Mouse (Mus musculus) kidney, postnatal 0 days (tissue): ENCODE measurements around the gene Ano8. TPM values are rescaled to one million over a fixed set of nuclear protein-coding genes. Genes with fewer than 3 reads are reported as not detected.

Experiments
- ATAC-seq: fragments of 200-750 bp; cut with Nextera tagmentation; replicated peaks from 2 replicates; pipeline ENCODE4 v1.8.0; 2017; ENCODE audit warnings: low read depth, moderate number of reproducible peaks, moderate TSS enrichment, moderate library complexity; ENCODE audit not compliant: low FRiP score
- DNase-seq: peaks from one replicate; pipeline ENCODE4 v3.0.0-alpha.2; 2016; ENCODE audit warnings: low spot score
- H3K27ac ChIP-seq: fragments of 300-500 bp; sonication (generic); 2 replicates; pipeline ENCODE4 v1.5.1; 2014; ENCODE audit warnings: mild to moderate bottlenecking
- H3K27me3 ChIP-seq: fragments of 300-500 bp; sonication (generic); 2 replicates; pipeline ENCODE4 v1.6.1; 2014; ENCODE audit warnings: low read length, mixed read lengths; ENCODE audit not compliant: insufficient read depth
- H3K36me3 ChIP-seq: fragments of 300-500 bp; sonication (generic); 2 replicates; pipeline ENCODE4 v1.6.1; 2014; ENCODE audit warnings: low read length, mixed read lengths; ENCODE audit not compliant: insufficient read depth
- H3K4me1 ChIP-seq: fragments of 300-500 bp; sonication (generic); replicated peaks from 2 replicates; pipeline ENCODE4 v1.6.1; 2014; ENCODE audit warnings: antibody characterized with exemption, low read length, mixed read lengths; ENCODE audit not compliant: insufficient read depth
- H3K4me2 ChIP-seq: fragments of 300-500 bp; sonication (generic); 2 replicates; pipeline ENCODE4 v1.6.1; 2014; ENCODE audit warnings: mild to moderate bottlenecking, low read length, moderate library complexity, mixed read lengths
- H3K4me3 ChIP-seq: fragments of 300-500 bp; sonication (generic); replicated peaks from 2 replicates; pipeline ENCODE4 v1.5.1; 2014; ENCODE audit warnings: low read depth, low read length
- H3K9ac ChIP-seq: fragments of 300-500 bp; sonication (generic); 2 replicates; pipeline ENCODE4 v1.6.1; 2014; ENCODE audit warnings: low read depth, low read length
- H3K9me3 ChIP-seq: fragments of 300-500 bp; sonication (generic); replicated peaks from 2 replicates; pipeline ENCODE4 v1.6.1; 2016; ENCODE audit warnings: low read length, inconsistent platforms, mixed read lengths
- CTCF ChIP-seq: IDR thresholded peaks from 2 replicates; pipeline ENCODE4 v1.5.1; 2016; ENCODE audit warnings: antibody characterized with exemption, low read depth, mild to moderate bottlenecking, moderate library complexity
- WGBS: fragments of 180-500 bp; shearing (Covaris S2); extraction: QIAGEN DNeasy Blood & Tissue Kit; methylation state at CpG from one replicate; pipeline ENCODE4 v1.1.7; 2014; 5-methylcytosine and 5-hydroxymethylcytosine counted together
- polyA plus RNA-seq: library from polyadenylated mRNA; unstranded; fragments of >200 nt; fragmentation: Nextera tagmentation; extraction: Ambion mirVana; gene quantifications from 2 replicates; pipeline ENCODE4 v1.2.1, GENCODE M21; 2015

Gene Ano8
- polyA plus RNA-seq, 1 experiment from 2014 or later: 1.4 TPM

GRCm38 (mm10) chr8:71478943-71479342 is 6.8 kb downstream of the Ano8 start:
- no peaks in the 10 kb centered on the region for H3K9me3 ChIP-seq
- no peak for TF ChIP-seq CTCF
- ATAC-seq (no peak), DNase-seq (no peak)
- no peak overlapping the region for H3K4me2 ChIP-seq
- no peaks in the 10 kb centered on the region for H3K27me3 ChIP-seq
- H3K9ac ChIP-seq: no peak overlapping the region
- 0 out of 2 replicates have a peak, but pooled peaks cover 8% of the 10 kb centered on the region for H3K36me3 ChIP-seq
- H3K27ac ChIP-seq: no peak overlapping the region
- WGBS: 97% methylated on average over 11 of the region's 11 CpGs
- H3K4me1 ChIP-seq: no peaks in the 10 kb centered on the region; the same call in 1 of the 2 replicates
- H3K4me3 ChIP-seq: no peak overlapping the region

- H3K9me3 ChIP-seq: no peaks in the 10 kb centered on the region
- DNase-seq: peak; percentile 44
- no peaks in the 10 kb centered on the region for H3K27me3 ChIP-seq
- no peak overlapping the region; the same call in 1 of the 2 replicates for H3K9ac ChIP-seq
- 56% methylated on average over 14 of the region's 14 CpGs for WGBS
- H3K4me2 ChIP-seq: peak overlapping the region; percentile 90
- peak; percentile 60 for TF ChIP-seq CTCF
- no peak for ATAC-seq
- no peak overlapping the region for H3K4me3 ChIP-seq
- H3K4me1 ChIP-seq: no peaks in the 10 kb centered on the region; the same call in 1 of the 2 replicates
- no peak overlapping the region for H3K27ac ChIP-seq
- H3K36me3 ChIP-seq: peaks cover 17% of the 10 kb centered on the region
Measured at GRCm38 (mm10) chr8:71477196-71477845, 8.4 kb downstream of the Ano8 start.

DNA sequence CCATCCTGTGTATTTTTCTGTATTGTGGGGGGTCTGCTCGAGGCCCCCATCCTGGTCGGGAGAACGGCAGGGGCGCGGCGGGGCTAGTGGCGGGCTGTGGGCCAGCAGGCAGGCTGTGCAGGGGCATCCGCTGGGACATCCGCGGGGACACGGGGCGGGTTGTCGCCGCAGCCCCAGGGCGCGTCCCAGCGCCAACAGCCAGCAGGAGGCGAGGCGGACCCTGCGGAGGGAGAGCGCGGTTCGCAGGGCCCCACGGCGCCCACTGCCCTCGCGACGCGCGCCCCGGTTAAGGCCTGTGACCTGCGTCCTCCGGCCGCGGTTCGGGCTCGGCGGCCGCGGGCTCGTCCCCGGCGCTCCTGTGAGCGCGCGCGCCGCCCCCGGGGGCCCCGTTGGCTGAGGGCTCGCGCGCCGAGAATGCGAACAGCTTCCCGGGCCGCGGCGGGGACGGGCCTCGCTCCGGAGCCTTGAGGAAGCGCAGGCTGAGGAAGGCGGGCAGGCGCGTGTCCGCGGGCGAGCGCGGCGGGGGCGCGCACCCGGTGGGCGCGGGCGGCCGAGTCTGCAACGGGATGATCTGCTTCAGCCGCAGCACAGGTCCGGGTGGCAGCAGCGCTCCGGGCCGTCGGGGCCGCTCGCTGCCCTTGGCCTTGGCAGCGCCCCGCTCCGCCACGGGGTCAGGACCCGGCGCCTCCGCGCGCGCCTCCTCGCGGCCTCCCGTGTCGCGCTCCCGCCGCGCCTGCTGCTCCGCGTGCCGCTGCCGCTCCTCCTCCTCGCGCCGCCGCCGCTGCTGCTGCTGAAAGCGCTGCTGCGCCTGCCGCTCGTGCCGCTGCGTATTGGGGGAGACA is 9.4 kb downstream of the Ano8 start:
- no peaks in the 10 kb centered on the region for H3K27me3 ChIP-seq
- peak overlapping the region; percentile 79 for H3K27ac ChIP-seq
- H3K4me2 ChIP-seq: peak overlapping the region; percentile 90
- under 1% methylated on average over 76 of the region's 121 CpGs for WGBS
- peak overlapping the region; percentile 63 for H3K4me3 ChIP-seq
- H3K36me3 ChIP-seq: peaks cover 18% of the 10 kb centered on the region
- no peaks in the 10 kb centered on the region; the same call in 1 of the 2 replicates for H3K4me1 ChIP-seq
- DNase-seq (peak; percentile 80), ATAC-seq (peak; percentile 50)
- H3K9ac ChIP-seq: peak overlapping the region; percentile 68
- no peaks in the 10 kb centered on the region for H3K9me3 ChIP-seq
- TF ChIP-seq CTCF: peak; percentile 36; the same call in 1 of the 2 replicates

DNA sequence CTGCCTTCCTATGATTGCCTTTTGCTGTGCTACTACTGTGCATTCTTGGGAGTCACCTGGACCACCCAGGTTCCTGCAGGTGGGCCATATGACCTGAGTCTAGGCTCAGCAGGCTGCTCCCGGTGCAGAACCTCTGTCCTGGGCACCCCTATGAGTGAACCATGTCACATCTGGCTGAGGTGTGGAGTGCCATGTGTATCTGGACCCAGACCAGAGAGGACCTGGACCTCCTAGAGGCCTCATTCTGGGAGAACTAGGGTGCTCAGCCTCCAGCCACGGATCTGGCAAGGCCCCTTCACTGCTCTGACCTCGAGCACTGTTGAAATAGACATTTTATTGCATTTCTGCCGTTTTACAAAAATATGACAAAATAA is 10.1 kb downstream of the Ano8 start:
- DNase-seq: no peak
- Histone ChIP-seq H3K4me1 (no peaks in the 10 kb centered on the region; the same call in 1 of the 2 replicates), H3K9ac (peak overlapping the region; percentile 68; the same call in 1 of the 2 replicates), H3K27ac (no peak overlapping the region), H3K4me2 (peak overlapping the region; percentile 90), H3K27me3 (no peaks in the 10 kb centered on the region), H3K36me3 (peaks cover 21% of the 10 kb centered on the region), H3K9me3 (no peaks in the 10 kb centered on the region), H3K4me3 (peak overlapping the region; percentile 63)
- 16% methylated on average over 4 of the region's 4 CpGs for WGBS
- no peak for ATAC-seq
- no peak for TF ChIP-seq CTCF

GRCm38 (mm10) chr8:71474785-71475701 is 10.7 kb downstream of the Ano8 start:
- H3K9ac ChIP-seq: no peak overlapping the region
- H3K36me3 ChIP-seq: peaks cover 21% of the 10 kb centered on the region
- H3K4me3 ChIP-seq: no peak overlapping the region
- WGBS: 87% methylated on average over 25 of the region's 25 CpGs
- peaks cover 2% of the 10 kb centered on the region; the same call in 1 of the 2 replicates for H3K4me1 ChIP-seq
- ATAC-seq (no peak), DNase-seq (no peak)
- no peak overlapping the region for H3K4me2 ChIP-seq
- H3K27me3 ChIP-seq: no peaks in the 10 kb centered on the region
- no peak overlapping the region for H3K27ac ChIP-seq
- TF ChIP-seq CTCF: no peak
- H3K9me3 ChIP-seq: no peaks in the 10 kb centered on the region
